Mouse (Mus musculus) spleen, postnatal 36 days (tissue): Measurements from ENCODE around the gene Spsb3.
A peak's percentile ranks its signal among the peaks of the same experiment; 100 is the strongest.

ENCODE experiments used
- DNase-seq, 2 experiments: peaks; one replicate each; pipeline ENCODE4 v3.0.0; 2022; ENCODE audit warnings: low spot score in 2 of 2, mixed read lengths in 1 of 2

Gene Spsb3

DNA sequence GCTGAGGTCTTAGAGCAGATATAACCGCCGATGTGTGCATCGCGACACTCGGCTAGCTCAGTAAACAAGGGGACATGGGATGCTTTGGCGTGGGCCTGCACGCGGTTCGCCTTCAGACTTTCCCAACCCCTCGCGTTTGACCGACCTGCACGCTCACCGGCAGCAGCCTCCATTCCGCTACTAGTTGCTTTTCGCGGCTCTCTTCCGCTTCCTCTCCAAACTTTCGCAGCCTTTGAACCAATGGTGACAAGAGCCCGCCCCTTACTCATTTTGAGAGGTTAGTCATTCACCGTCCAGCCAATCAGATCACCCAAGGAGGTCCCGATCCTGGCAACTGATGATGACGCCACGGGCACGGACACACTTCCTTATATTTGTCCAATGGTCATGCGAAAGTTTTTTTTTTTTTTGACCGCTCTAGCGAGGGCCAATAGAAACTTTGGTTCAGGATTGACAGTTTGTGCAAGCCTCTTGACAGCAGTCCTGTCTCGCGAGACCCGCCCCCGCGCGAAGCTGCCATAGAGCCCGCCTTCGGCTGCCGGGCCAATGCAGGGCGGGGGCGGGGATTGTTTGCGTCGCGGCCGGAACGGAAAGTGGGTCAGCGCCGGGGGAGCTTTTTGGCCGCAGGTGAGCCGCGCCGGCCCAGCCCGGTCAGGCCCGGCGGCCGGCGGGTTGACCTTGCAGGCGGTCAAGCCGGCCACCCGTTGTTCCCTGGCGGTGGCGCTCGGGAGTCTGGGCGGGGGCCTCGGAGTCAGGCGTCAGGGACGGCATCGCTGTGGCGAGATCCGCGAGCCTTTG, at the start of gene Spsb3, which contains the start of gene Nubp2:
Spsb3 (plus strand) TSS at position 510 of the 798 bp plus-strand sequence.
Nubp2 (minus strand) TSS at position 216 of the 798 bp plus-strand sequence.
- DNase-seq, result peak; percentile 98 to 100

DNA sequence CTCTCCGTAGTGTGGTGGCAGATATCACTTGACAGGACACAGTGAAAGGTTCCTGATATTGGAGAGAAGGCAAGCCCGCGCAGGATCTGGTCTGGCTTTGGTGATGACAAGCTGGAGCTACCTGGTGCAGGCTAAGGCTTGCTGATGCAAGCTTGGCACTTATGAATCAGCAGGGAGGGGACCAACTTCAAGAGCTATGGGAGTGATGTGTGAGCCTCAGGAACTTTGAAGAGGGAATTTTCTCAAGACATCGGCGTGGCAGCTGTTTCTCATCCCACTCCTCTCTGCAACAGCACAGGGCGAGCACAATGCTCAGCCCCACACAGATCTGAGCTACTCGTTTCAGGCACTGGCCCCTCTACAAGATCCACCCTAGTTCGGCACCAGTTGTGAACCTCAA, 46.6 kb upstream of the Spsb3 start, which contains the start of gene Hagh:
Hagh (plus strand) TSS at position 302 of the 400 bp plus-strand sequence.
- no peak for DNase-seq

DNA sequence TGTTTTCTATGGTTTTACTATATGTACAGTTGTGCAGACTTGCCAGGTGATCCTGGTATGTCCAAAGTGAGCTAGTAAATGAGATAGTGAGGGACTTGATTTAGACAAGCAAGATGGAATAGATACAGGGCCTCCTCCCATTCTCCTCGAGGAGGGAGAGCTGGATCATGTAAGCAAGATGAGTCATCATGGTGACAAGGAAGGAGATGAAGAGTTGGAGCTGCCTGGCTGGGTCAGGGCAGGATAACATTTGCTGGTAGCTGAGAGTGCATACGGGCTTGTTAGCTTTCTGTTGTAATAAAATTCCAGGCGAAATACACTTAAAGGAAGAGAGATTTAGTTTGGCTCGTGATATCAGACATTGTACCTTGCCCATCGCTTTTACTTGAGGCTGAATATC, 46.1 kb upstream of the Spsb3 start:
- DNase-seq, result no peak

DNA sequence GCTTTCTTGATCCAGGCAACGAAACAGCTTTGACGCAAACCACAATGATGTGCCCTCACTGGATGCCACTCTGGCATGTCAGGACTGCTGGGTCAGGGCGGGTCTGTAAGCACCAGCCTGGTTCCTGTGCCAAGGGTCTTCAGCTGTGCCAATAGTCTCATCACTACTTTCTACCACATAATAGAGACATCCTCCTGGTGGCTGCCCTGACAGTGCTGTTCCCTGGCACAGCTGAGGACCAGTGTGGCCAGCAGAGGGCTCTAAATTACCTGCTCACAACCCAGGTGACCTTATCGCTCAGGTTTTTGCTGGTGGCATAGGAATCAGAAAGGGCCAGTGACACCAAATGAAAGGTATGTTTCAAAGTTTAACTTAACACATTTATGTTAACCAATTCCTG, 45.3 kb upstream of the Spsb3 start:
- DNase-seq, result peak in 1 of 2 experiments; percentile 37

DNA sequence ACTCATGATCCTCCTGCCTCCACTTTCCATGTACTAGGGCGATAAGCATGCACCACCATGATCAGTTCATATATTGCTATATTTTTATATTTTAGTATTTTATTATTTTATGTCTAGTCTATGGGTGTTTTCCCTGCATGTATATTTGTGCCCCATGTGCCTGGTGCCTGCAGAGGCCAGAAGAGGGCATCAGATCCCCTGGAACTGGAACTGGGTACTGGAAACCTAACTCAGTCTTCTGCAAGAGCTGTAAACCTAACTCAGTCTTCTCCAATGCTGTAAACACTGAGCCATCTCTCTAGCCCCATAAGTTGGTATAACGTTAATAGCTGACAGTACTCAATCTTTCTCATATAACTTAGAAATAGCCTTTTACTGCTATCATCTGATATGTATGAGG, 43.8 kb upstream of the Spsb3 start:
- DNase-seq, result no peak

DNA sequence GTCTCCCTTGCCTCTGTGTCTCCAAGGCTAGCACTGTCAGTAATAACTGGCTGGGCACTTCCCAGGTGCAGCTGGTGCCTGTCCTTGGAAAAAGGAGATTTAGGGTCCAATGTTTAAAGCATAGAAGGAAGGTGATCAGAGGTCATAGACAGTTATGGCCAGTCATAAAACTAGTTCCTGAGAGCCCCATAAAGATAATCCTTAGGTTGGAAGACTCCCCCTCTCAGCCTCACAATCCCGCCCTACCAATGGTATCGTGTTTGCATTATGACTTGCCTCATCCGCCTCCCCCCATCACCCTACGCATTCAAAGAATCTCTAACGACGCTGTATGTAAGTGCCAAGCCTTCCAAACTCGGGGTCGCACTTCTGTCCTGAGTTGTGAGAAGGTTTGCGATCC, 41.9 kb upstream of the Spsb3 start:
- no peak for DNase-seq

DNA sequence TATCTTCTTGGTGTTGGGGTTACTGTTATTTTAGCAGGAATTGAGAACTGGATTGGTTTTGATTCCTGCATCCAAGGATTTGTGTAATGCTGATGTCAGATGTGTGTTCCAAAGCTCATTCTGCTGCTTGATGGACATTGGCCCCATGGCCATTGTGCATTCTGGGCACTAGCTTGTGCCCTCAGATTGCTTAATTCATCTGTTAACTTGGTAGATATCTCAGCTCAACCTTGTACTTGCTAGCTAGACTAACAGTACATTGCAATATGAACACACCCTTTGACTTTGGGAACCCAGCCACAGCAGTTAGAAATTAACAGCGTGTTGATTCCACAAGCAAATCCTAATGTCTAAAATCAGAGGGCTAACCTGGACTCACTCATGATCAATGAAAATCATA, 39.1 kb upstream of the Spsb3 start:
- DNase-seq, result no peak

DNA sequence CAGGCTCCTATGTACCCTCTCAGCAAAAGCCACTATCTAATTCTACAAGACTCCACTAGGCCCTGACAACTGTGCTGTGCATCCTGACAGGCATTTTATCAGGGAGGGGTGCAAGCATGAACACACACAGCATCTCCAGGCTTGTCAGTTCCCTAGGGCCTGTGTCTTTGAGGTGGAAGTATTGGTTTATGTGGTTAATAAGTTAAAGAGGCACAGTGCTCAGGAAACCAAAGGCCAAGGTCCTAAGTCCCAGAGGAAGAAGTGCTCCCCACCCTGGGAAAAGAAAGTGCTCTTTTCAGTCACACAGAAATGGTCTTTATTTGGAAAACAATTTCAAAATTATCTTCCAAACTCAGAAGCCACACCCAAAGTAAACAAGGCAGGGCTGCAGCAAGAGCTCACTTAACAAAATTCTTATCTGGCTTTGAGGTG, 37.8 kb upstream of the Spsb3 start:
- peak; percentile 29 to 48 for DNase-seq

DNA sequence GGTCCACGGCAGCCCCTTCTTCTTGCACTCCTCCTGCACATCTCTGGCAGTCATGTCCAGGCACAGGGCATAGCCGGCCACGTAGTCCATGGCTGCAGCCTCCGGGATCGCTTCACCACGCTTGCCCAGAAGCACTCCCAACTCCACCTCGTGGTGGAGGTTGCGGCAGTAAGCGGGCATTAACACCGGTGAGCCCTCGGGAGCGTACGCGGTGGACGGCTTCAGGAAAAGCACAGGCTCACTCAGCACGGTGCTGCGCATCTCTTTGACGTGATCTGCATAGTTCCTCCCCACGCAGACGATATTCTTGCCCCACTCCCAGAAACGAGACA, 36.7 kb upstream of the Spsb3 start:
- DNase-seq, result no peak

DNA sequence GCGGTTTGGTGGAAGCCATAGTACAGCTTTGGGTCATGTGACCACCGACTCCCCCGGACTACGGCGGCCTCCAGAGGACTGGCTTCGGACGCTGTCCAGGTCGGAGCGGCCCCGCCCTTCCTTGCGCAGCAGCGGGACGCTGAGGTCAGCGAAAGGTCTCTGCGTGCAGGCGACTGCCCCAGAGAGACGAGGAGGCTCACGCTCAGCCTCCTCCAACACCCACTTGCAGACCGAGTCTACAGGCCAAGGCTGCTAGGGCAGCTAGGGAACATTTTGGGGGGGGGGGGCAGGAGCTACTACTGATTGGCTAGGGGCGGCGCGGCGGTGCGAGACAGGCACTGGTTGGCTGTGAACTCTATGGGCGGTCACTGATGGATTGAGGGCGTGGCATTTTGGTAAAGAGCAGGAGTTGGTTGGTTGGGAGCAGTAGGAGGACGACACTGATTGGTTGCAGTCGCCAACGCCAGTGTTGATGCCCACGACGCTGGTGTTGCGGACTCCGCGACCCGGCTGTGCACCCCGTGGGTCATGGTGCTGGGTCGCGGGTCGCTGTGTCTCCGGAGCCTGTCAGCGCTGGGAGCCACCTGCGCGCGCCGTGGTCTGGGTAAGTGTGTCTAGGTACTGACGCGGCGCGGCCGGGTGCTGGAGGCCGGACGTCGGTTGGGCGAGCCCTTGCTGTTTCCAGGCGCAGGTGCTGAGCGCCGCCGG, 36.2 kb upstream of the Spsb3 start, which contains the start of gene Fahd1:
Fahd1 (minus strand) TSS at position 300 of the 708 bp plus-strand sequence.
- DNase-seq, result peak; percentile 96 to 98

DNA sequence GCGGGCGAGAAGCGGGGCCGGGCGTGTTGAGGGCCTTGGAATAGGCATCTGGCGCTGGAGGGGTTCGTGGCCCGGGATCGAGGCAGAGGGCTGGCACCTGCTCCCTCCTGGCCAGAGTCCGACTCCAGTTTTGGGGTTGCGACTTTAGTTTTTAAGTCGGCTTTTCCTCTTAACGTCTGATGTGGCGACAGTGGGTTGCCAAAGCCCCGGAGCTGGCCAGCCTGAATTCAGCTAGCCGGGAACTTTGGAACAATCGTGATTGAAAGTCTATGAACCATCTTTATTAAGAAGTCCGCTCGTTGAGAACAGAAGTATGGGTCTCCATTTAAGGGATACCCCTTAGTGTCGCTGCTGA, 35.7 kb upstream of the Spsb3 start:
- DNase-seq, result no peak

DNA sequence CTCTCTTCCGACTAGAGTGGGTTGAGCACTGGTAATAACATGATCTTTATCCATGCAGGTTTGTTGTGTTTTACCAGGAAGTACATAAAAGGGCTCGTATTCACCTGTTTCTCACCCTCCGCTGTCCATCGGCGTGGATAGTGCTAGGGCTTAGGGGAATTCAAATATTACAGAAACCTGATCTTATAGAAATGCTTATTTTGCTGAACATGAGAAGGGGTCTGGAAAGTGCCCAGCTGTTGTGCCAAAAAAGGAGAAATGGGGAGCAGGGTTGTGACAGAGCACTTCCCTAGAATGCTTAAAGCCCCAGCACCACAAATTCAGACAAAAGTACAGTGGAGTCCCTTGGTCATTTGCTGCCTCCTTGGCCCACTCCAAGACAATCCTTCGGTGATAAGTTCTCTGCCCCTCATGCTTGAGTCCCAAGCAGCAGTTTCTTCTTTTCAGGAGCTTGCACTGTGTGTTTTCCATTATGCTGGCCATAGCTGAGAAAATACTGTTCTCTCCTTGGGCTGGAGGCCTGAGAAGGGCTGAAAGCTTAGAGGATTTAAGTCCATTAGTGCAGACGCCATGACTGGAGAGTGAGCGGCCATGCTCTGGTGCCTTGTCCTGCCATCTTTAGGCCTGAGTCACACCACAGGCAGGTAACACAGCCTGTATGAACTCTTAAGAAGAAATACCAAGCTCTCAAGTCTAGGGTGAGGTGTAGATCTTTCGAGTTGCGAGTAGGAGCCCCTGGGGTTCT, 34.9 kb upstream of the Spsb3 start:
- no peak for DNase-seq

DNA sequence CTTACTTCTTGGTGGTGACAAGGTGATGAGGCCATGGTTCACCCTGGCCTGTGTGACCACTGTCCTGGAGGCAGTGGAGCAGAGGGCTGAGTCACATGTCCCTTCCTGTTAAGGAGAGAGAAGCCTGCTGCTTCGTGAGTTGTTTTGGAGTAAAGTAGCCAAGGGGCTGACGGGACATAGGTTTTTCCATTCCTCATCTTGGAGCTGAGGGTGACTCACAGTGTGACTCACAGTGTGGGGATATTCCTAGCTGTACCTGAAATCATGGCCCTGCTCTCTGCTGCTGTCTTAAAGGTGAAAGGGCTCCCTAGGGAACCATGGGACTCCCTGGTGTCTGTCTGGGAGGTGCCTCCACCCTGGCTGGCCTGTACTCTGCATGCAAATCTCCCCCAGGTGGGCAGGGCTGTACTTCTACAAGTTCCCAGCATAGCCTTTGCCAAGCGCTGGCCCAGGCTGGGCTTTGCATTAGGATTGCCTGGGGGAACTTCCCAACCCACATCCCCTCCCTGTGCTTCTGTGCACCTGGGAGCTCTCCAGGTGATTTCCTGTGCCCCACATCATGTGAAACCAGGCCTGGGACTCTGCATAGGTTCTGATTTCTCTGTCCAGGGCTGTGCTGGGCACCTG, 30.5 kb upstream of the Spsb3 start:
- DNase-seq, result no peak

DNA sequence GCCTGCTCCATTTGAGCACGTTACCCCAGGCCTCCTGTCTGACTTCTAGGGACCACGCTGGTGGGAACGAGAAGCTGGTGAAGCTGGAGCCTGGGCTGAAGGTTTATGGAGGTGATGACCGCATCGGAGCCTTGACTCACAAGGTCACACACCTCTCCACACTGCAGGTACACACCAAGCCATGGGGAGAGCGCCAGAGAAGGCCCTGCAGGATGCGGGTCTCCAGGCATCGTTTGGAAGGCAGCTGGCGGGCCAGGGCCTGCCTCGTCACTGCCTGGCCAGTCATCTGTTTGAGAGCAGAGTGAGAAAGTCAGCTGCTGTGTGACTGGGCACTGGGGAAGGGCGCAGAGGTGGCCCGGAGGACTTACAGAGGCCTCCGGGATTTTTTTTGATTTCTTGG, 29.9 kb upstream of the Spsb3 start:
- no peak for DNase-seq

DNA sequence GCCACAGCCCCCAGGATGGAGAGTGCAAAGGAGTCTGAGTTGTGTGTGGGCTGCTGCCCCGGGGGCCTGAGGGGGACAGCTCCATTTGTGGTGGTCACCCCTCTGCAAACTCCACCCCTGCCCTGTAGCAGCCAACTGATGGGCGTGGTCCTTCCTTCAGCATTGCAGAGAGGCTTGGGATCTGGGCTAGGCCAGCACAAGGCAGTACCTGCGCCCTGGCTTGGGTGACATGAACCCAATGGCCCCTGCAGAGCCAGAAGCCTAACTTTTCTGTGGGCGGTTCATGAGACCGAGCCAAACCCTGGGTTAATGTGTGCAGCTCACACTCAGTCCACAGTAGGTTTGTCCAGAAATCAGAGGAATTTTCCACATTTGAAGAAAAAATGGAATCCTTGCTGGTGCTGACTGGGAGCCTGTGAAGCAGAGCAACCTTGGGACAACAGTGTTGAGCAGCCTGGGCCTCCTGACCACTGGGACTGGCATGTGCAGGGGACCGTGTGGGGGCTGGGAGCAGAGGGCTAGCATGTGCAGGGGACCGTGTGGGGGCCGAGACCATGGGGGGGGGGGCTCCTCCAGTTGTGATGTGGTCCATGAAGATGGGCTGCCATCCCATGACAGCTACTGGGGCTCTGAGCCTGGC, 28.5 kb upstream of the Spsb3 start:
- DNase-seq, result peak in 1 of 2 experiments; percentile 54

DNA sequence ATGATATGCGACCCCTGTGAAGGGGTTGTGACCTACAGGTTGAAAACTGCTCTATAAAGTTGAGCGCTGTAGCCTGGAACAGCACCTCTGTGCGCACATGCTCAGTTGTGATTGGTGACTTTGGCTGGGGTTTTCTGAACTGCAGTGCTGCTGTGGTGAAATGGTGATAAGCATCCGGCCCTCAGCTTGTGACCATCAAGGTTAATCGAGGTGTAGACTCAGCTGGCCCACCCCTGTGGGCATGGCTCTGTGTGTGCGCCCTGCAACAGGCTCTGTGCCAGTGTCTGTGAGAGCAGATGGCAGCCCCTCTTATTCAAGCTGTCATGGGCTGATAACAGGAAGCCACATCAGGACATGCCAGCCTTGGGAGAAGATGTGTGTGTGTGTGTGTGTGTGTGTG, 27.5 kb upstream of the Spsb3 start:
- peak; percentile 72 to 84 for DNase-seq

DNA sequence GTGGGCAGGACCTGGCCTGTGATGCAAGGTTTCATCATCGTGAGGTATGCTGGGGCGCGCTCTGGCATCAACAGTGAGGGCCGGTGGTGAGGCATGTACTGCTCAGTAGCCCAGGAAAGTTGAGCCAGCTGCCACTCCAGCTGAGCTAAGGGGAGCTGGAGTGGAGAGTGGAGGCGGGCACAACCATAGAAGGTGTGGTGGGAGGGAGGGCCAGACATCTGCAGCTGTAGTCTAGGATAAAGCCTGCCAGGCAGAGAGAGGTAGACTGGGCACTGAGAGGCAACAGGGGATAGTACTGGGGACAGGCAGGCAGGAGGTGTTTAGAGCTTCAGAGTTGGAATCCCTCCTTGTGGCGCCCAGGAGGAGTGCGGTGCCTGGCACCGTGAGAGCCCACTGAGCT, 26.4 kb upstream of the Spsb3 start:
- DNase-seq, result peak; percentile 51 to 64

DNA sequence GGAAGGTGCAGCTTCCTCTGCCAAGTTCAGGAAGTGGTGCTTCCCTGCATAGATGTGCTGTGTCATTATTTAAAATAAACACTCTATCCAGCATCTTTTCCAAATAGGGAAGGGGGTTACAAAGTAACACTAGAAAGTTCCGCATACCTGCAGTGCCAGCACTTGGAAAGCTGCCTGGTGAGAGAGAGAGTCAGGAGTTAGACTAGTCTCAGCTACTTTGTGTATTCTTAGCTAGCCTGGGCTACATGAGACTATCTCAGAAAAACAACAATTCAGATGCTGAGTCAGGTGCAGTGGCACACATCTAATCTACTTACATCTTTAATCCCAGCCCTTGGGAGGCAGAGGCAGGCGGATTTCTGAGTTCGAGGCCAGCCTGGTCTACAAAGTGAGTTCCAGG, 24.7 kb upstream of the Spsb3 start:
- no peak for DNase-seq

DNA sequence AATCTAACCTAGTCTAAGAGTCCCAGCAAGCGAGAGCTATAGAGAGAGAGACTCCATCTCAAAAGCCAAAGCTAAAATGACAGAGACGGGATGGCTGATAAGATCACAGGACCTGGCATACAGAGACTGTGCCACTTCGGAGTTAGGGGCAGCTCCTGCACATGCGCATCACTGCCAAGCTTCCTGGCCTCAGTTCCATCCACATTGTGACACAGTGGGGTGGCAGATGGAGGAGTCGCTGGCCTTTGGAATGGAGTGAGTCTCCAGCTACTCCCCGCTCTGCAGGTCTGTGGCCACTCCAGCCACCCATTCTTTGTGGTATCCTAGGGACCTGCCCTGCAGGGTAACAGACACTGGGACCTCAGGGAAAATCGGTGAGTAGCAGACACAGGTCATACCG, 20.7 kb upstream of the Spsb3 start, which contains the start of gene Igfals:
Igfals (plus strand) TSS at position 222 of the 400 bp plus-strand sequence.
- DNase-seq, result no peak

DNA sequence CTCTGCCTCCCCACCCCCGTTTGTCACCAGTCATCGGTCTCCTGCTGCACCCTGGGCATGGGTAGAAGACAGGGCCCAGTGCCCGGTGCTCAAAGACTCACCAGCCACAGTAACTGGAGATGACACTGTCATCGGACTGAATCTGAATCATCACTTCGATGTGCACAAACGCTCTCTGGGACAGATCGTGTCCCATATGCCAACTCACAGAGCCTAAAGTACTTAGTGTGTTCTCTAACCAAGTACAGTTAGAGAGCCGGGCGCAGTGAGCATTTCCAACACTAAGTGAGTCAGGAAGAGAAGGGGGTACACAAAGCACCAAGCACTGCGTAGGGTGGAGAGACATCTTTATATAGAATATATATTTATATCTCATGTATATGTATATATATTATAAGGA, 18.5 kb upstream of the Spsb3 start:
- no peak for DNase-seq

DNA sequence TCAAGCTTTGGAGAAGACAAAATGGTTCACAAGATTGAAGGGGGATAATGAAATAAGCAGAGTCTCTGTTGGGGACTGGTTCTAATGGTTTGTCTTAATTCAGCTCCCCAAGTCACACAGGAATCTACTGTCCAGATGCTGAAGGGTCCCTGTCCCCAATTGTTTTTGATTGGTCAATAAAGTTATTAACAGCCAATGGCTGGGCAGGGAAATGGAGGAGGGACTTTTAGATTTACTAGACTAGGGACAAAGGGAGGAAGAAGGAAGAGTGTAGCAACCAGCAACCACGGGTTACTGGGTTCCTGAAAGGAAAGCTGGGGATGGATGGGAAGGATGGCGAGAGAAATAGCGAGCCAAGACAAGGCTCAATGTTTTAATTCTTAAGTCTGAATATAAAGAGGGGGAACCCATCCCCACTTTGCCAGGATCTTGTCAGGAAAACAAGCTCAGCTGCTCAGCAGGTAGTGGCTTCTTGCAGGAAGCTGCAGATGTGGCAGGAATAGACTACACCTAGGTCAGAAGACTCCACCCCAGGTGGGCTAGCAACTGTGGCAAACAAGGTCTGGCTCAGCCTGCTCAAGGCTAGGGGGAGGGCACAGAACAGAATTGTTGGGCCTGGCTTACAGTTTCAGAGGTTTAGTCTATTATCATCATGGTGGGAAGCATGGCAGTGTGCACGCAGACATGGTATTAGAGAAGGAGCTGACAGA, 12.6 kb upstream of the Spsb3 start:
- no peak for DNase-seq
